Mouse (Mus musculus) thymus, postnatal 0 days (tissue): ENCODE data around the gene Oaz2. TPM values are rescaled to one million over a fixed set of nuclear protein-coding genes. Genes with fewer than 3 reads are reported as not detected.
"Not testable (repeated sequence)": the region's sequence is repeated elsewhere in the genome, so short reads cannot be mapped to it uniquely, and the experiment has no call there.

ENCODE experiments used
- DNase-seq: peaks from one replicate; pipeline ENCODE4 v3.0.0-alpha.2; 2015; ENCODE audit warnings: low spot score
- polyA plus RNA-seq: library from polyadenylated mRNA; unstranded; fragments of >200 nt; fragmentation: Nextera tagmentation; extraction: Ambion mirVana; gene quantifications from 2 replicates; pipeline ENCODE4 v1.2.1, GENCODE M21; 2015

The Oaz2 gene
- polyA plus RNA-seq, 1 experiment from 2014 or later = 113 TPM

GRCm38 (mm10) chr9:65689869-65690268 is 22.1 kb downstream of the Oaz2 start:
- not testable (repeated sequence) for DNase-seq

GRCm38 (mm10) chr9:65692466-65692865 is 24.7 kb downstream of the Oaz2 start:
- DNase-seq = no peak

GRCm38 (mm10) chr9:65692959-65693603 is 25.3 kb downstream of the Oaz2 start:
- DNase-seq = no peak

GRCm38 (mm10) chr9:65695646-65696045 is 27.8 kb downstream of the Oaz2 start:
- no peak for DNase-seq

GRCm38 (mm10) chr9:65696337-65696736 is 28.5 kb downstream of the Oaz2 start:
- no peak for DNase-seq

- no peak for DNase-seq
Observed at GRCm38 (mm10) chr9:65697356-65697755, 29.6 kb downstream of the Oaz2 start.

- no peak for DNase-seq
Observed at GRCm38 (mm10) chr9:65697992-65698391, 30.2 kb downstream of the Oaz2 start.

GRCm38 (mm10) chr9:65700504-65700903 is 32.7 kb downstream of the Oaz2 start:
- DNase-seq = no peak

GRCm38 (mm10) chr9:65702286-65702685 is 34.5 kb downstream of the Oaz2 start:
- DNase-seq = no peak

GRCm38 (mm10) chr9:65703241-65703640 is 35.4 kb downstream of the Oaz2 start:
- no peak for DNase-seq

GRCm38 (mm10) chr9:65703926-65704595 is 36.3 kb downstream of the Oaz2 start:
- no peak for DNase-seq

GRCm38 (mm10) chr9:65718195-65718594 is 50.4 kb downstream of the Oaz2 start:
- DNase-seq = no peak

- no peak for DNase-seq
Observed at GRCm38 (mm10) chr9:65721161-65721566, 53.4 kb downstream of the Oaz2 start.

GRCm38 (mm10) chr9:65724471-65725290 is 56.9 kb downstream of the Oaz2 start:
- DNase-seq = no peak

GRCm38 (mm10) chr9:65725291-65725622 is 57.5 kb downstream of the Oaz2 start:
- DNase-seq = no peak

- no peak for DNase-seq
Observed at GRCm38 (mm10) chr9:65726431-65726830, 58.6 kb downstream of the Oaz2 start.

- DNase-seq = no peak
Observed at GRCm38 (mm10) chr9:65727491-65727890, 59.7 kb downstream of the Oaz2 start.

GRCm38 (mm10) chr9:65728588-65728987 is 60.8 kb downstream of the Oaz2 start:
- no peak for DNase-seq

GRCm38 (mm10) chr9:65734931-65735330 is 67.1 kb downstream of the Oaz2 start:
- DNase-seq = no peak
